Mouse (Mus musculus) limb, embryonic 14.5 days (tissue): Measurements from ENCODE around the gene Tecpr1. TPM values are rescaled to one million over a fixed set of nuclear protein-coding genes. Genes with fewer than 3 reads are reported as not detected.

ENCODE experiments used
- ATAC-seq: fragments of 200-750 bp; cut with Nextera tagmentation; 2 replicates; pipeline ENCODE4 v1.8.0; 2017; ENCODE audit warnings: low read depth, moderate number of reproducible peaks, moderate TSS enrichment; ENCODE audit not compliant: low FRiP score
- DNase-seq: peaks from one replicate; pipeline ENCODE4 v3.0.0-alpha.2; 2015; ENCODE audit warnings: low spot score
- H3K27ac ChIP-seq: fragments of 300-500 bp; sonication (generic); replicated peaks from 2 replicates; pipeline ENCODE4 v1.5.1; 2014; ENCODE audit warnings: low read depth, mild to moderate bottlenecking, low read length, moderate library complexity, mixed read lengths
- H3K27me3 ChIP-seq: fragments of 300-500 bp; sonication (generic); 2 replicates; pipeline ENCODE4 v1.6.1; 2014; ENCODE audit warnings: low read length, mixed read lengths; ENCODE audit not compliant: control insufficient read depth, insufficient read depth
- H3K36me3 ChIP-seq: fragments of 300-500 bp; sonication (generic); 2 replicates; pipeline ENCODE4 v1.6.1; 2014; ENCODE audit warnings: mild to moderate bottlenecking, low read length, moderate library complexity, mixed read lengths; ENCODE audit not compliant: control insufficient read depth, insufficient read depth
- H3K4me1 ChIP-seq: fragments of 300-500 bp; sonication (generic); 2 replicates; pipeline ENCODE4 v1.6.1; 2014; ENCODE audit warnings: antibody characterized with exemption, low read length, mixed read lengths; ENCODE audit not compliant: control insufficient read depth, insufficient read depth
- H3K4me2 ChIP-seq: fragments of 300-500 bp; sonication (generic); replicated peaks from 2 replicates; pipeline ENCODE4 v1.6.1; 2014; ENCODE audit warnings: low read depth, mild to moderate bottlenecking, low read length, moderate library complexity; ENCODE audit not compliant: severe bottlenecking
- H3K4me3 ChIP-seq: fragments of 300-500 bp; sonication (generic); replicated peaks from 2 replicates; pipeline ENCODE4 v1.5.1; 2014; ENCODE audit warnings: low read length
- H3K9ac ChIP-seq: fragments of 300-500 bp; sonication (generic); 2 replicates; pipeline ENCODE4 v1.6.1; 2014; ENCODE audit warnings: mild to moderate bottlenecking, low read depth, low read length, moderate library complexity; ENCODE audit not compliant: severe bottlenecking
- H3K9me3 ChIP-seq: fragments of 300-500 bp; sonication (generic); 2 replicates; pipeline ENCODE4 v1.6.1; 2016; ENCODE audit warnings: low read length; ENCODE audit not compliant: control insufficient read depth
- POLR2A ChIP-seq: fragments of 200-500 bp; IDR thresholded peaks from 2 replicates; pipeline ENCODE4 v1.8.0; 2012; ENCODE audit warnings: inconsistent platforms, mild to moderate bottlenecking, moderate library complexity, borderline replicate concordance; ENCODE audit not compliant: insufficient read depth, insufficient read length; ENCODE audit errors: extremely low read depth
- WGBS: fragments of 180-500 bp; shearing (Covaris S2); extraction: QIAGEN DNeasy Blood & Tissue Kit; methylation state at CpG from one replicate; pipeline ENCODE4 v1.1.7; 2014; 5-methylcytosine and 5-hydroxymethylcytosine counted together
- polyA plus RNA-seq, 2 experiments: library from polyadenylated mRNA; depleted of rRNA in 1 of 2; stranded (reverse) in 1 of 2; unstranded in 1 of 2; fragments of >200 nt; fragmentation: Nextera tagmentation in 1 of 2; extraction: Ambion mirVana in 1 of 2; gene quantifications; 2 replicates each; pipeline versions ENCODE4 v1.2.1 to v1.2.3; 2012 to 2014

The Tecpr1 gene
- polyA plus RNA-seq, 2 experiments, result 18.6 to 34.7 TPM

- TF ChIP-seq POLR2A, result no peak
- Histone ChIP-seq H3K9me3 (no peaks in the 10 kb centered on the region), H3K27ac (no peak overlapping the region), H3K36me3 (peaks cover 46% of the 10 kb centered on the region), H3K4me2 (no peak overlapping the region), H3K4me1 (no peaks in the 10 kb centered on the region), H3K9ac (no peak overlapping the region), H3K4me3 (no peak overlapping the region), H3K27me3 (no peaks in the 10 kb centered on the region)
- no peak for ATAC-seq
- DNase-seq, result no peak
- WGBS, result 86% methylated on average over 8 of the region's 8 CpGs
These were observed 54.0 kb downstream of the Tecpr1 start for GRCm38 (mm10) chr5:144169275-144169975.

- no peaks in the 10 kb centered on the region for H3K4me1 ChIP-seq
- WGBS, result 92% methylated on average over 3 of the region's 3 CpGs
- H3K9ac ChIP-seq, result no peak overlapping the region
- H3K4me3 ChIP-seq, result no peak overlapping the region
- no peaks in the 10 kb centered on the region for H3K9me3 ChIP-seq
- TF ChIP-seq POLR2A, result no peak
- H3K36me3 ChIP-seq, result peaks cover 22% of the 10 kb centered on the region; the same call in 1 of the 2 replicates
- no peak overlapping the region for H3K27ac ChIP-seq
- H3K27me3 ChIP-seq, result no peaks in the 10 kb centered on the region
- ATAC-seq, result no peak
- DNase-seq, result no peak
- H3K4me2 ChIP-seq, result no peak overlapping the region
These were observed 57.7 kb downstream of the Tecpr1 start for GRCm38 (mm10) chr5:144165756-144166155.

GRCm38 (mm10) chr5:144162813-144163517, 60.5 kb downstream of the Tecpr1 start:
- H3K4me3 ChIP-seq, result no peak overlapping the region
- H3K9ac ChIP-seq, result no peak overlapping the region
- 64% methylated on average over 10 of the region's 10 CpGs for WGBS
- no peaks in the 10 kb centered on the region for H3K9me3 ChIP-seq
- ATAC-seq (no peak), DNase-seq (no peak)
- H3K4me1 ChIP-seq, result 0 out of 2 replicates have a peak, but pooled peaks cover 6% of the 10 kb centered on the region
- peaks cover 21% of the 10 kb centered on the region for H3K36me3 ChIP-seq
- no peak for TF ChIP-seq POLR2A
- no peaks in the 10 kb centered on the region for H3K27me3 ChIP-seq
- H3K4me2 ChIP-seq, result no peak overlapping the region
- no peak overlapping the region for H3K27ac ChIP-seq

- H3K9me3 ChIP-seq, result no peaks in the 10 kb centered on the region
- no peak overlapping the region for H3K4me3 ChIP-seq
- H3K4me1 ChIP-seq, result 0 out of 2 replicates have a peak, but pooled peaks cover 6% of the 10 kb centered on the region
- H3K36me3 ChIP-seq, result peaks cover 25% of the 10 kb centered on the region
- ATAC-seq (no peak), DNase-seq (no peak)
- no peaks in the 10 kb centered on the region for H3K27me3 ChIP-seq
- no peak overlapping the region for H3K4me2 ChIP-seq
- H3K27ac ChIP-seq, result no peak overlapping the region
- TF ChIP-seq POLR2A, result no peak
- WGBS, result 81% methylated on average over 5 of the region's 5 CpGs
- no peak overlapping the region for H3K9ac ChIP-seq
These were observed 61.2 kb downstream of the Tecpr1 start for GRCm38 (mm10) chr5:144162080-144162812.

GRCm38 (mm10) chr5:144159137-144159536, 64.3 kb downstream of the Tecpr1 start:
- no peak for ATAC-seq
- 88% methylated on average over 8 of the region's 8 CpGs for WGBS
- H3K9me3 ChIP-seq, result no peaks in the 10 kb centered on the region
- 0 out of 2 replicates have a peak, but pooled peaks cover 6% of the 10 kb centered on the region for H3K4me1 ChIP-seq
- H3K36me3 ChIP-seq, result peaks cover 24% of the 10 kb centered on the region
- no peak for TF ChIP-seq POLR2A
- no peak overlapping the region for H3K9ac ChIP-seq
- DNase-seq, result no peak
- H3K4me2 ChIP-seq, result no peak overlapping the region
- H3K27me3 ChIP-seq, result no peaks in the 10 kb centered on the region
- no peak overlapping the region for H3K4me3 ChIP-seq
- H3K27ac ChIP-seq, result no peak overlapping the region
